8 mouse cellular contexts compared by ENCODE assay signal in the genomic region with DNA sequence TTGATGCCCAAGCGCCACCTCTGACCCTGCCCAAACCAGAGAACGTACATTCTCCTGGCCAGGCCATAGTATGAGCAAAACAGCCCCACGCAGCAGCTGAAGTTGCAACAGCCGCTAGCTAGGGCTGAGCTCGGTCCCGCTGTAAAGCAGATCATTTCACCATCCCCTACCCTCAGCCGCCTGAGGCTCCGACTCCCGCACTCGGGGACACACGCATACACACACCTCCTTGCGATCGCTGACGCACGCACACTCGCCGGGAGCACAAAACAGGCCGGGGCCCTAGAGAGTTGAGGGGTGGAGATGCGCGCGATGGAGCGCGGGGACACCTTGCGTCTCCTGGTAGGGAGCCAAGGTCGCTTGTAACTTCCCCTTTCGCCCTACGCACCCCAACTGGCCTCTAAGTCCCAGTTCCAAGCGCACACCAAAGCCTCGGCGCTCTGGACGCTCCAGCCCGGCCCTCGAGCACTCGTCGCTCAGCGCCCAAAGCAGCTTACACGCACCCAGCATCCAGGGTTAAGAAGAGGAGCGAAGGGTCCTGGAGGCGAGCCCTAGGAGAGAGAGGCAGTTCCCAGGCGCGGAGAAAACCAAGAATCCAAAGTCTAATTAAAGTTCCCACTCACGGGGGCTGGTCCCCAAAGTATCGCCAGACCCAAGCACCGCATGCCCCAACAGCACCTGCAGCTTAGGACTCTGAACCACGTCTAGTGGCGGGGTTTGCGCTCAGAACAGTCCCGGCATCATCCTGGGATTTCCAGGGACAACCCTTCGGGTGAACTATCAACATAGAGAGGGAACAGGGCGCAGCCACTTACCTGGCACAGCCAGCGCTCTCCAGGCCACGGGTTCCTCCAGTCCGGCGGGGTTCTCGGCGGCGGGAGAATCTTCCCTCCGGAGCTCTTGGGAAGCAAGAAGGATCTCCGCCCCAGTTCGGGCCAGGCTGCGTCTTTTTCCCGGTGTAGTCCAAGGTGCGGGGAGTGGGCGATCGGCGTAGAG. TPM values are rescaled to one million over a fixed set of nuclear protein-coding genes. Genes with fewer than 3 reads are reported as not detected.
DNase-seq lines count a peak whose midpoint lies in the region; ATAC-seq lines count a peak whose summit lies in the region.

No protein-coding gene starts in this region.

- WGBS in forebrain, embryonic 14.5 days = under 1% methylated on average over 61 of the region's 66 CpGs
- under 1% methylated on average over 66 of the region's 66 CpGs for WGBS in midbrain, embryonic 15.5 days

- H3K9me3 ChIP-seq in forebrain, embryonic 14.5 days (replicated peaks; ENCODE audit: control insufficient read depth, low read length) = no peaks in the 10 kb centered on the region
- H3K9me3 ChIP-seq in midbrain, embryonic 15.5 days = no peaks in the 10 kb centered on the region

- H3K4me2 ChIP-seq in forebrain, embryonic 14.5 days (ENCODE audit: low read length) = peak overlapping the region; percentile 74
- peak overlapping the region; percentile 87 for H3K4me2 ChIP-seq in midbrain, embryonic 15.5 days

- H3K27ac ChIP-seq in forebrain, embryonic 14.5 days (ENCODE audit: low read depth, low read length) = no peak overlapping the region
- peak overlapping the region; percentile 16 for H3K27ac ChIP-seq in midbrain, embryonic 15.5 days

- peak; percentile 24 for DNase-seq in kidney, adult 18-20 months
- no peak for DNase-seq in kidney, postnatal 14 days
- DNase-seq in adrenal gland, adult 2 months = peak; percentile 54
- DNase-seq in forebrain, embryonic 14.5 days (ENCODE audit: low spot score) = peak; percentile 39
- DNase-seq in kidney, postnatal 10 days = peak; percentile 25
- no peak for DNase-seq in cerebellum, postnatal 4 days (ENCODE audit: low spot score in 2 of 2)

- no peaks in the 10 kb centered on the region for H3K36me3 ChIP-seq in forebrain, embryonic 14.5 days (ENCODE audit: control insufficient read depth, insufficient read depth, low read length)
- no peaks in the 10 kb centered on the region for H3K36me3 ChIP-seq in midbrain, embryonic 15.5 days (replicated peaks)

- peak overlapping the region; percentile 58 for H3K9ac ChIP-seq in forebrain, embryonic 14.5 days (ENCODE audit: low read length)
- peak overlapping the region; percentile 42 for H3K9ac ChIP-seq in midbrain, embryonic 15.5 days

- H3K4me3 ChIP-seq in forebrain, embryonic 14.5 days (ENCODE audit: low read depth, low read length) = peak overlapping the region; percentile 42
- H3K4me3 ChIP-seq in midbrain, embryonic 15.5 days = peak overlapping the region; percentile 57

- H3K4me1 ChIP-seq in forebrain, embryonic 14.5 days (ENCODE audit: control insufficient read depth, insufficient read depth, low read length) = peaks cover 7% of the 10 kb centered on the region
- peaks cover 36% of the 10 kb centered on the region for H3K4me1 ChIP-seq in midbrain, embryonic 15.5 days

- peaks cover 56% of the 10 kb centered on the region for H3K27me3 ChIP-seq in forebrain, embryonic 14.5 days (replicated peaks; ENCODE audit: control insufficient read depth, insufficient read depth, low read length)
- peaks cover 32% of the 10 kb centered on the region for H3K27me3 ChIP-seq in midbrain, embryonic 15.5 days (replicated peaks)

- ATAC-seq in forebrain, embryonic 14.5 days = peak; percentile 35
- ATAC-seq in midbrain, embryonic 15.5 days (replicated peaks) = peak; percentile 46
- ATAC-seq in inflammation-experienced regulatory T-cells, adult 6 months = no peak

RNA-seq across cellular contexts. Expression of gene Chst8, which starts 0.7 kb away (rescaled TPM):
- total RNA-seq in adrenal gland, adult 2 months (2021) = 10 to 100 TPM; 10.6 to 11.4 TPM
- 21.3 and 26.9 TPM in 2 replicates for polyA plus RNA-seq in adrenal gland, adult 2 months (2012; rRNA removed)
- polyA plus RNA-seq in forebrain, embryonic 14.5 days (2014; fragmentation: Nextera tagmentation; extraction: Ambion mirVana) = 9.2 and 10.4 TPM in 2 replicates
- 17.1 TPM in 2 replicates for polyA plus RNA-seq in midbrain, embryonic 15.5 days (2015; fragmentation: Nextera tagmentation; extraction: Ambion mirVana)
- not detected for polyA plus RNA-seq in inflammation-experienced regulatory T-cells, adult 6 months (2017; shearing (Covaris generic))

Comparison
In these comparisons a context has a peak if more than half of its experiments do, and no peak if none do; other contexts are left out.
1. DNase-seq: peak in kidney, adult 18-20 months (single experiment), adrenal gland, adult 2 months (single experiment), forebrain, embryonic 14.5 days (single experiment) and kidney, postnatal 10 days (single experiment); none in kidney, postnatal 14 days (single experiment) and cerebellum, postnatal 4 days (0 of 2).